Mouse (Mus musculus) ES-Bruce4 (cell line): ENCODE results near the gene Ppp3r1. TPM values are rescaled to one million over a fixed set of nuclear protein-coding genes. Genes with fewer than 3 reads are reported as not detected.

Experiments used
- H3K27ac ChIP-seq: 2 replicates; pipeline ENCODE4 v1.5.1; 2012; ENCODE audit warnings: low read length, inconsistent platforms; ENCODE audit not compliant: insufficient read depth
- H3K27me3 ChIP-seq: 2 replicates; pipeline ENCODE4 v1.6.1; 2012; ENCODE audit warnings: mild to moderate bottlenecking, low read length, inconsistent platforms; ENCODE audit not compliant: control insufficient read depth, poor library complexity, insufficient read depth, severe bottlenecking
- H3K36me3 ChIP-seq: 2 replicates; pipeline ENCODE4 v1.6.1; 2012; ENCODE audit warnings: inconsistent platforms, mild to moderate bottlenecking, low read length, moderate library complexity; ENCODE audit not compliant: control insufficient read depth, poor library complexity, insufficient read depth, severe bottlenecking
- H3K4me1 ChIP-seq: one replicate; pipeline ENCODE4 v1.8.1; 2011; ENCODE audit warnings: low read length; ENCODE audit not compliant: control insufficient read depth, insufficient read depth
- H3K4me3 ChIP-seq: 2 replicates; pipeline ENCODE4 v1.5.1; 2011; ENCODE audit warnings: low read depth, mild to moderate bottlenecking, low read length
- H3K9ac ChIP-seq: 2 replicates; pipeline ENCODE4 v1.6.1; 2012; ENCODE audit warnings: low read depth, mild to moderate bottlenecking, inconsistent platforms; ENCODE audit not compliant: poor library complexity, severe bottlenecking
- H3K9me3 ChIP-seq: replicated peaks from 2 replicates; pipeline ENCODE4 v1.6.1; 2012; ENCODE audit warnings: mild to moderate bottlenecking, low read length, inconsistent platforms; ENCODE audit not compliant: control insufficient read depth, poor library complexity, insufficient read depth, severe bottlenecking
- CTCF ChIP-seq: IDR thresholded peaks from one replicate; pipeline ENCODE4 v1.8.1; 2011; ENCODE audit warnings: low read depth, low read length
- EP300 ChIP-seq: IDR thresholded peaks from 2 replicates; pipeline ENCODE4 v1.6.1; 2011; ENCODE audit warnings: low read depth, low read length; ENCODE audit not compliant: insufficient read depth
- POLR2A ChIP-seq: IDR thresholded peaks from one replicate; pipeline ENCODE4 v1.8.1; 2011; ENCODE audit warnings: low read length; ENCODE audit not compliant: insufficient read depth
- polyA plus RNA-seq: library from polyadenylated mRNA; stranded (reverse); fragments of >200 nt; gene quantifications from 2 replicates; pipeline ENCODE4 v1.2.4, GENCODE M21; 2011; ENCODE audit warnings: low read depth; ENCODE audit not compliant: missing spikeins, insufficient read depth, insufficient read length

Ppp3r1 gene
- polyA plus RNA-seq, 1 experiment, result 75.4 TPM

DNA sequence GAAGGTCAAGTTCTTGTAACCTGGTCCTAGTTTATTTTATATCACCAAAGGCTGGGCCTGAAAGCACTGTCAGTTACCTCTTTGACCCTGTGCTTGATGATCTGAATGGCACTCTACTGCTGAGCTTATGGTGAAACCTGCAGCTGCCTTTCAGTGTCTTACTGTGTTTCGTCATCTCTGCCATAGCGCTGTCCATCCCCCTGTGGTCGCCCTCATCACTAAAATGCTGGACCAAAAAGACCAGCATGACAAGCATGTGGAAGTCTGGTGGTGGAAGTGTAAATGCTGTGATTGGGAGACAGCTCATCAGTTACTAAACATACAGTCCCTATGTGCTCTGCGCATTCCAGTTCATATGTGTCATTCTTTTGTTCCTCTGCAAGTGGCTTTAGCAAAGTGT lies 13.2 kb downstream of the Ppp3r1 start:
- TF ChIP-seq CTCF (no peak), POLR2A (no peak), EP300 (no peak)
- no peaks in the 10 kb centered on the region for H3K27me3 ChIP-seq
- no peaks in the 10 kb centered on the region for H3K36me3 ChIP-seq
- no peaks in the 10 kb centered on the region for H3K4me1 ChIP-seq
- no peaks in the 10 kb centered on the region for H3K9me3 ChIP-seq
- no peak overlapping the region for H3K4me3 ChIP-seq
- H3K9ac ChIP-seq, result no peak overlapping the region
- no peak overlapping the region for H3K27ac ChIP-seq

DNA sequence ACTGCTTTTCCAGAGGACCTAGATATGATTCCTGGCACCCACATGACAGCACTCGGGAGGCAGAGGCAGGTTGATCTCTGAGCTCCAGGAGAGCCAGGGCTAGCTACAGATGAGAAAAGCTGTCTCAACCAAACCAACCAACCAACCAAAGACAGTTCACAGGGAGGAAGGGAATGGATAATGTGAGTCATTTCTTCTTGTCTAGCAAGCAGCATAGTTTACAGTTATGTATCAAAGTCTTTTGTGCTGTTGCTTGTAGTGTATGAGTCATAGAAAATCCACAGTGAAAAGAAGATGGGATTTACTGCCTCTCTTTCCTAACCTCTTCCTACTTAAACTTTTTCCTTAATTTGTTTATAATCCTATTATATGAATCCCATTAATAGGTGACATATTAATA lies 17.6 kb downstream of the Ppp3r1 start:
- TF ChIP-seq CTCF (no peak), POLR2A (no peak), EP300 (no peak)

DNA sequence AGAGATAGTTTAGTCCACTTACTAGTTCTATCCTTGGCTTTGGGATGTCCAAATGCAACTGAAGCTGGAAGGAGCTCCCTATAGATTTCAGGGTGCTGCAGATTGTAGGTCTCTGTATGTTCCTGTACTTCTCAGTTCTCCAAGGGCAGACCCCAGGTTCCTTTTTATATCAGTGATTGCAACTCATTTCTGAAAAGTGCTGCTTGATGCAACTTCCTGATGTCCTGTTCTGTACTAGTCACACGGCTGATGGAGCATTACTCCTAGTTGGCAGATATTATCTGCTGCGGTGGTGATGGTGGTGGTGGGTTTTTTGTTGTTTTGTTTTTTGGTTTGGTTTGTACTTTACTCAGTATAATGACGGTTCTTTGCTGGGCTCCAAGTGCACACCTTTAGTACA lies 21.7 kb downstream of the Ppp3r1 start:
- Histone ChIP-seq H3K9ac (no peak overlapping the region), H3K9me3 (no peaks in the 10 kb centered on the region), H3K36me3 (no peaks in the 10 kb centered on the region), H3K4me1 (no peaks in the 10 kb centered on the region), H3K4me3 (no peak overlapping the region), H3K27me3 (no peaks in the 10 kb centered on the region), H3K27ac (no peak overlapping the region)
- TF ChIP-seq EP300 (no peak), POLR2A (no peak)

More for the DNA sequence above, 17.6 kb downstream of the Ppp3r1 start:
- Histone ChIP-seq H3K4me1 (no peaks in the 10 kb centered on the region), H3K27ac (no peak overlapping the region), H3K9me3 (no peaks in the 10 kb centered on the region), H3K9ac (no peak overlapping the region), H3K4me3 (no peak overlapping the region), H3K36me3 (no peaks in the 10 kb centered on the region), H3K27me3 (no peaks in the 10 kb centered on the region)

DNA sequence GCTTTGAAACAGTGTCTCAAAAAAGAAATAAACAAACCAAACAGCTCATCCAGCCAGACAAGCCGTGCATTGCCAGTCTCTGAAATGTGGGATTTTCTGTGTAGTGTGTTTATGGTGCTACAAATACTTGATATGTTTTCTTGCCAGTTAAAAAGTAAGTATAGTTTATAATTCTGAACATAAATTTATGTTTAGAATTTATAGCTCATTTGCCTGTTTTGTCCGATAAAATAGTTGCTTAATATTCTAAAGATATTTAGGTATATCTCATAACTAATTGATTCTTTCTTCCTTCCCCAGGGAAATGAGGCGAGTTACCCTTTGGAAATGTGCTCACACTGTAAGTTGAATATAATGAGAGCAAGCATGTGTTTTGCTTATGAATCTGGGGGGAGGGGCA lies 22.7 kb downstream of the Ppp3r1 start, which contains the start of gene Wdr92:
Gene Wdr92, plus strand, starts transcription at position 301 of the 400 bp plus-strand sequence.
- Histone ChIP-seq H3K27ac (peak within 1 kb of the TSS; percentile 69; the same call in 1 of the 2 replicates), H3K9ac (0 out of 2 replicates have a peak within 1 kb of the TSS, but pooled peaks have one; percentile 22), H3K36me3 (no peaks in the 10 kb centered on the region), H3K4me1 (no peaks in the 10 kb centered on the region), H3K27me3 (no peaks in the 10 kb centered on the region), H3K4me3 (no peak within 1 kb of the TSS), H3K9me3 (no peaks in the 10 kb centered on the region)
- TF ChIP-seq EP300, result no peak
- no peak for TF ChIP-seq POLR2A
- TF ChIP-seq CTCF, result no peak

DNA sequence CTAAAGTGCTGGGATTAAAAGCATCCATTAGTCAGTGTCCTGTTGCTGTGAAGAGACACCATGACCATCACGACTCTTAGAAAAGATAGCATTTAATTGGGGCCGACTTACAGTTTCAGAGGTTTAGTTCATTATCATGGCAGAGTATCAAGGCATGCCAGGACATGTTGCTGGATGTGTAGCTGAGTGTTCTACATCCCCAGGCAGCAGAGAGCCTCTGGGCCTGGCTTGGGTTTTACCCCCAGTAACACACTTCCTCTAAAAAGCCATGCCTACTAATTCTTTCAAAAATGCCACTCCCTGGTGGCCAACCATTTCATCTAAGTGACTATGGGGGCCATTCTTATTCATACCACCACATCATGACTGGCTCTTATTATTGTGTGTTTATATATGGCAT lies 24.1 kb downstream of the Ppp3r1 start:
- Histone ChIP-seq H3K4me3 (no peak overlapping the region), H3K36me3 (no peaks in the 10 kb centered on the region), H3K9me3 (no peaks in the 10 kb centered on the region), H3K27ac (peak overlapping the region; percentile 69), H3K9ac (0 out of 2 replicates have a peak overlapping the region, but pooled peaks have one; percentile 22), H3K4me1 (no peaks in the 10 kb centered on the region), H3K27me3 (no peaks in the 10 kb centered on the region)
- no peak for TF ChIP-seq EP300
- TF ChIP-seq POLR2A, result no peak
- TF ChIP-seq CTCF, result no peak

DNA sequence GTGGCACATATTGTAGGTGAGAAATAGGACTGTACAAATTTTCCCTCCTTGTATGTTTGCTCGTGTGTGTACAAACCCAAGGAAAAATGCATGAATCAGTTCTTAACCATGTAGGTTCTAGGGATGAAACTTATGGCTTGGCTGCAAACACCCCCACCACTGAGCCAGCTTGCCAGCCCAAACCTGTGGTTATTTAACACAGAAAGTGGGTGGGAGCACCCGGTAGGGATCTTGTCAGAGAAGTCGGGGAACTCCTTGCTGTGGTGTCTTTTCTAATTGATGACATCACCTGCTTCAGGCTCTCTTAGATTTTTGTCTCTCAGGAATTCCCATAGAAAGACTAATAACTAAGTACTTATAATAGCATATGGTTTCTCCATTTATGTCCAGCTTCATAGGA lies 28.6 kb downstream of the Ppp3r1 start:
- TF ChIP-seq EP300, result no peak
- TF ChIP-seq POLR2A, result no peak
- no peak for TF ChIP-seq CTCF

More for the DNA sequence above, 28.6 kb downstream of the Ppp3r1 start:
- Histone ChIP-seq H3K9me3 (no peaks in the 10 kb centered on the region), H3K27me3 (no peaks in the 10 kb centered on the region), H3K4me3 (no peak overlapping the region), H3K27ac (no peak overlapping the region), H3K9ac (no peak overlapping the region), H3K4me1 (no peaks in the 10 kb centered on the region), H3K36me3 (no peaks in the 10 kb centered on the region)
